Mouse (Mus musculus) 3134 (cell line): ENCODE measurements around the gene Garnl3.

ENCODE experiments used
- DNase-seq: peaks from one replicate; pipeline ENCODE4 v3.0.0-alpha.2; 2011; ENCODE audit warnings: low spot score; ENCODE audit not compliant: insufficient read length; ENCODE audit errors: extremely low read depth

The Garnl3 gene

GRCm38 (mm10) chr2:32979675-32980074 lies 151.8 kb downstream of the Garnl3 start:
- no peak for DNase-seq

GRCm38 (mm10) chr2:32978675-32979074 lies 152.8 kb downstream of the Garnl3 start:
- no peak for DNase-seq

- DNase-seq, result no peak
Observed at GRCm38 (mm10) chr2:32977114-32977513, 154.3 kb downstream of the Garnl3 start.

DNA sequence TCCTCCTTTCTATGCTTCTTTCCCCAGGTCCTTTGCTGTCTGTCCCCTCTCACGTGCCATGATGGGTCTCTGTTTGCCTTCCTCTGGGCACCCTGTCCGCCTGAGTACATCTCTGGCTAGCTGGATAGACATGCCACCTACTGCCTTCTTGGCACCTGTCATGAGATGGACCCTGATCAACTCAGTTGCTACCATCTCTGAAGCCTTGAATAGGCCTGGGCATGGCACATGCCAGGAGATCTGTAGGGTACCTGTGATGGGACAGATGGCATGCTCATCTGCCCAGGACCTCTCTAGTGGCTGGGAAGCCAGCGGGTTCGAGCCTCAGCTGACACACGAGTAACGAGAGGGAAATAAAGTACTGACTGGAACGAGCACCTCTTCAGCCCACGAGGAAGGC lies 157.2 kb downstream of the Garnl3 start:
- no peak for DNase-seq

GRCm38 (mm10) chr2:32971235-32971634 lies 160.2 kb downstream of the Garnl3 start:
- no peak for DNase-seq

- DNase-seq, result no peak
Observed at GRCm38 (mm10) chr2:32969326-32969725, 162.1 kb downstream of the Garnl3 start.

DNA sequence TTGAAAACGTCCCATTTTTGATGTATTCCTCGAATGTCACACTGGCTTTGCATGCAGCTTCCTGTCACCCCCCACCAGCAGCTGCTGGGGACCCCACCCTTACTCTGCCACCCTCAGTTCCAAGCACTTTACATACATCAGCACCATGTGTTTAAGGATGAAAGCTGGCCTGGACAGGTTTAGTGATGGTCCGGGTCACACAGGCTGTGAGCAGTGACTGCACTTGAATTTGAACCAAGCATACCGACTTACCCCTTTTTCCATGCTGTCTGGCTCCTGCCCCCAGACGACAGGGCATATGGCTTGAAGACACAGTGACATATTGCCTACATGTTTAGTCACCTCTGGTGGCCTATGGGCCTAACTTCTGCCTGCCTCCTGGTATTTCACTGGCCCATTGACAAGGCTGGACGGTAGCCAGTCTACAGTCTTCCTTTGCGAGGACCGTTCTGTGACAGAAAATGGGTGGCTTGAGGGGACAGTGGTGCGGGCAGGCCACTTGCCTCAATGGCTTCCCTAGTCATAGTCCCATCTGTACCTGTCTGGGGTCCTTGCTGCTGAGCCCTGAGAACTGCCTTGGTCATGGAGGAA lies 163.3 kb downstream of the Garnl3 start:
- DNase-seq, result no peak

- DNase-seq, result peak; percentile 94
Observed at GRCm38 (mm10) chr2:32966689-32967631, 164.5 kb downstream of the Garnl3 start.

DNA sequence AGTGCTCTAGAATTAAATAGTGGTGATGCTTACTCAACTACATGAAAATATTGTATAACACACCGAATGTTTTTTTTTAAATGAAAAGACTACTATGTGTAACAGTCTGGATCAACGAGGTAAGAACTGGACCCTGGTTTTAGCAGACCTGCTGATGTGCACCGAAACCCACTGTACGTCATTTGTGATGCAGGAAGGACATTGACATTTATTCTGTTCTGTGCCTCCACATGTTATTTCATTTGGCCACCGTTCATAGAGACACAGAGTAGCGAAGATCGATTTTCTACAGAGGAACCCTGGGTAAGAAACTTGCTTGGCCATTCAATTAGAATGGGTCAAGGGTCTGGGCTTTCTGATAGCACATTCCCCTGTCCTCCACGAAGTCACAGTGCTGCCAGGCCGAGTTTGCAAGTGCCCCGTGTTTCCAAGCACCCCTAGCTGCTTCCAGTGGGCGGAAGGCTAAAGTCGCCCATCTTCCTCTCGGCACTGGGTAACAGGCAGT lies 165.2 kb downstream of the Garnl3 start:
- no peak for DNase-seq

- DNase-seq, result no peak
Observed at GRCm38 (mm10) chr2:32965511-32966183, 165.8 kb downstream of the Garnl3 start.

GRCm38 (mm10) chr2:32964659-32965457 lies 166.6 kb downstream of the Garnl3 start:
- no peak for DNase-seq

DNA sequence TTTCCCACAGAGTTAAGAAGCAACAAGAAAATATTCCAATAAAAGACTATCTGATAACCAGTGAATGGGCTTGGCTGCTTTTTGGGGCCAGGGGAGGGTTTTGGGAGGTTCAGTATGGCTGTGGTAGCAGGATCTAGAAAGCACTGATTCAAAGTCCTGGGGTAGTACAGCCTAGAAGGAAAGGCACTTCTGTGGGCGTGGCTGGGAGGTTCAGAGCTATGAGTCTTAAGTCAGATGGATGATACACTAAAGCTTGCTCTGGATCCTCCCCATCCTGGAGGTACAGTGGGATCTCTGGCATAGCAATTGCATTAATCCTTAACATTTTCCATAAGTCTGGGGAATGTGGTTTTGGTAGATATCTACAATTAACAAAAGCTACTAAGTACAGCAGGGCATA lies 167.5 kb downstream of the Garnl3 start:
- no peak for DNase-seq

- DNase-seq, result no peak
Observed at GRCm38 (mm10) chr2:32963544-32963943, 167.9 kb downstream of the Garnl3 start.

DNA sequence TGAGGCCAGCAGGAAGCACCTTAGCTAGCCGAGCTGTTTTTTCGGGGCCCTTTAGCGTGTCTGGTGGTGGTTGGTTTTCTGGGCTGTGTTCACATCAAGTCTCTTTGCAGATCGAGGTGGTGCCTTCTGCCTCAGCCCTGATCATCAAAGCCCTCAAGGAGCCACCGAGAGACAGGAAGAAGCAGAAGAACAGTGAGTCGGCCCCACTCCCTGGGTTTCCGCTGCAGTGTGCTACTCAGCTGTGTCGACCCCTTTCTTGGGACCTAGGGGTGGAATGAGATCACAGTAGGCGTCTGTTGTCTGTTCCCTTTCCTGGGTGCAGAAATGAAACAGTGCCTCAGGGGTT lies 168.6 kb downstream of the Garnl3 start:
- no peak for DNase-seq

- no peak for DNase-seq
Observed at GRCm38 (mm10) chr2:32962062-32962874, 169.2 kb downstream of the Garnl3 start.

DNA sequence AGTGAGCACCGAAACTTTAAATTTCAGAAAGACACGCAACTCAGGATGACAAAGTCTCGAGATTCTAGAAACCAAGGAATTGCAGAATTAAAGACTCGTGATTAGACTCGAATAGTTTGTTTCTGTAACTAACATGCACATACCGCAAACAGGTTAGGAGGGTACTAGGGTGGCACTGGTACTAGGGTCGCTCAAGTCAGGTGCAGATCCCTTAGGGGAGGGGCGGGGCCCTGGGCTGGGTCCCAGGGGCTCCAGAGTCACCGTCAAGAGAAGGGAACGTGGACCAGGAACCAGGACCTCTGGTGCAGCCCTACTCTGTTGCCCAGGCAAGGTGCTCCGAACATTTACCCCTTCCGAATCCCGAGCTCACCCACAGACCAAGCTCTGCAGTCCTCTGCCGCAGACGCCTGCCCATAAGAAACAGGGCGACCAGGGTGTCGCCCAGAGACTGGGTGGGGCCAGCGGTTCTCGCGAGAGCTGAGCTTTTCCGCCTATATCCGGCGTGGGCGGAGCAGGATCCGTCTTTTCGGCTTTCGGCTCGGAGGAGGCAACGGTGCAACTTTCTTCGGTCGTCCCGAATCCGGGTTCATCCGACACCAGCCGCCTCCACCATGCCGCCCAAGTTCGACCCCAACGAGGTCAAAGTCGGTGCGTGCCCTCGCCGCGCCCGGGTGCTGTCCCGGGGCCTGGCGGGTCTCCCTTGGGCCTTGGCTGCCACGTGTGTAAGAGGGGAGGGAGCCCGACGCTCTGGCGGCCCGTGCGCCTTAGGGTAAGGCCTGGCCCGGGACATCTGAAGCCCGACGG lies 170.1 kb downstream of the Garnl3 start, which contains the start of the genes Rpl12 and Lrsam1:
Gene Rpl12 (plus strand): TSS at position 368 of the 804 bp plus-strand sequence.
Gene Lrsam1 (minus strand): TSS at position 423 of the 804 bp plus-strand sequence.
- peak; percentile 91 for DNase-seq

- no peak for DNase-seq
Observed at GRCm38 (mm10) chr2:32960273-32960672, 171.2 kb downstream of the Garnl3 start.

- DNase-seq, result no peak
Observed at GRCm38 (mm10) chr2:32957344-32957743, 174.1 kb downstream of the Garnl3 start.

DNA sequence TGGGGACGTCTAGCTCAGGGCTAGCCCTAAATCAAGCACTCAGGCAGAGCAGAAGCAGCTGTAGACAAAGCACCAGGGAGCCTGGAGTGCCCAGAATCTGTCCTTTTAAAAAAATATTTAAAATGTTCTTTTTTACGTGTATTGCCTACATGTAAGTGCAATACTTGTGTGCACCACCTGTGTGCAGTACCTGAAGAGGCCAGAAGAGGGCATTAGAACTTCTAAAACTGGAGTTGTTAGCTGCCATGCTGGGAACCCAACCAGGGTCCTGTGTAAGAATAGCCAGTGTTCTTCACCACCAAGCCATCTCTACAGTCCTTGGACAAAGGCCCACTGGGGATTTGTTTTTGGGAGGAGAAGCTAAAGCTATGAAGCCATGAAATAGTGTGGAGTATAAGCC lies 176.9 kb downstream of the Garnl3 start:
- DNase-seq, result no peak
